Mouse (Mus musculus): ENCODE data around the gene Higd1c. TPM values are rescaled to one million over a fixed set of nuclear protein-coding genes. Genes with fewer than 3 reads are reported as not detected.
"Not testable (repeated sequence)": the region's sequence is repeated elsewhere in the genome, so short reads cannot be mapped to it uniquely, and the experiment has no call there.

The Higd1c gene
- polyA plus RNA-seq (2015; fragmentation: Nextera tagmentation; extraction: Ambion mirVana), result not detected in 2 replicates

DNA sequence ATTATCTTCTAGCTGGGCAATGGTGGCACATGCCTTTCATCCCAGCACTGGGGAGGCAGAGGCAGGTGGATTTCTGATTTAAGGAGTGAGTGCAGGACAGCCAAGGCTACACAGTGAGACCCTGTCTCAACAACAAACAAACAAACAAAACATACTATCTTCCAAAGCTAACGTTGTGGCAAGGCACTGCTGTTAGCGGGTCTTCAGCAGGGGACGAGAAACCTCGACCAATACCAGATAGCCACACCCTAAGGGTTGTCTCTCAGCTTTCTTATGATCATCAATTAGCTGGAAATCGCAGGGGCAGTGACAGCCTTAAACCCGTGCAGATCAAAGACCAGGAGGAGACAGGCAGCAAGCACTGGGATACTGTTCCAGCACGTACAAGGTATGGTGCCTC is at the start of gene Higd1c:
Gene Higd1c (plus strand): TSS at position 301 of the 400 bp plus-strand sequence.
- no peaks in the 10 kb centered on the region for H3K36me3 ChIP-seq
- H3K27me3 ChIP-seq, result no peaks in the 10 kb centered on the region
- no peak within 1 kb of the TSS for H3K4me3 ChIP-seq
- H3K4me1 ChIP-seq (replicated peaks), result no peaks in the 10 kb centered on the region
- ATAC-seq (replicated peaks; ENCODE audit: insufficient number of reproducible peaks, insufficient read depth, low FRiP score, low read depth), result no peak
- no peak within 1 kb of the TSS for H3K4me2 ChIP-seq
- WGBS, result 63% methylated on average over 7 of the region's 7 CpGs
- no peak within 1 kb of the TSS for H3K9ac ChIP-seq
- no peak within 1 kb of the TSS for H3K27ac ChIP-seq
- H3K9me3 ChIP-seq (replicated peaks), result no peaks in the 10 kb centered on the region

DNA sequence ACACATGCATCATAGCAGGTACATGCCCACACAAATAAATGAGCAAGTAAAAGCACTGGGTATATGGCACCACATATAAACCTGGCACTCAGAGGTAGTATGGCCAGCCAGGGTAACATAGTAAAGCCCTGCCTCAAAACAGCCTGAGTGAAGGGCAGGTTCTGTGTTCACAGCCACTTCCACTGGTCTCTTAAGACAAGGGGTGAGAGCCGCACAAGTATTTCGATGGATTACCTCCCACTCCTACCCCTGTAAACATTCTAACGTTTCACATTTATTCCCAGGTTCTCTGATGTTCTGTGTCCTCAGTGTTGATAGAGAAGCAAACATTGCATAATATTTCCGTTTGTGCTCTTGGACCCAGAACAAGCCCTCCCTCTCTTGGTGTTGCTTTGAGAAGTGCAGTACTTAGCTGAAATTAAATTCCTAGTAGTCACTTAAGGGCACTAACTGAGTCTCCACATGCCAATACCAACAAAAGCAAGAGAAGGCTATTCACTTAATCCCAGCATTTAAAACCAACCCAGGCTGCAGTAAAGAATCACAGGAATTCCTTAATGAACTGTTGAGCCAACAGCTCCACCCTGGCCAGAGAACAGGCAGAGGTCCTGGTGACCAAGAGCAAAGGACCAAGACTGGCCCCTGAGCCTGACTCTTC is 46.2 kb upstream of the Higd1c start:
- not testable (repeated sequence) for H3K9me3 ChIP-seq (replicated peaks); H3K27ac ChIP-seq; H3K4me2 ChIP-seq; H3K4me1 ChIP-seq (replicated peaks); ATAC-seq (replicated peaks; ENCODE audit: insufficient number of reproducible peaks, insufficient read depth, low FRiP score, low read depth); H3K4me3 ChIP-seq; H3K36me3 ChIP-seq; H3K9ac ChIP-seq; H3K27me3 ChIP-seq
- WGBS, result 65% methylated on average over 4 of the region's 4 CpGs

DNA sequence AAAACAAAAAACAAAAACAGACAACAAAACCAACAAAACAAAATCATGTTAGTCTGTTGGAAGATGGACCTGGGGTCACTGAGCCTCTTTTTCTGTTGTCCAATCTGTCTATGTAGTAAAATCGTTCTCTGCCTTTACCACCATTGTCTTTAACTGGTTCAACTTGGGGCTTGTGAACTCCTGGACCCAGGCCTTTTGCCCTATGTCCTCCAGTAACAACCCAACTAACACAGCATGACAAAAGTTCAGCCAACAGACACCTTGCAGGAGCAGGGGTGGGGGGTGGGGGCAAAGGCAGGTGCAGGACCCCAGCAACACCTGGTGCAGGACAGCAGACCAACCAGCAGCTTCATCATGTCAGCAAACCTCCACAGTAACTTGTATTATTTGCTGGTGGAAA is 44.5 kb upstream of the Higd1c start:
- WGBS, result 87% methylated on average over 1 of the region's 1 CpGs
- H3K4me3 ChIP-seq, result no peak overlapping the region
- ATAC-seq (replicated peaks; ENCODE audit: insufficient number of reproducible peaks, insufficient read depth, low FRiP score, low read depth), result no peak
- H3K4me1 ChIP-seq (replicated peaks), result peaks cover 3% of the 10 kb centered on the region; the same call in 1 of the 2 replicates
- no peak overlapping the region for H3K27ac ChIP-seq
- H3K27me3 ChIP-seq, result no peaks in the 10 kb centered on the region
- no peak overlapping the region for H3K9ac ChIP-seq
- no peaks in the 10 kb centered on the region for H3K9me3 ChIP-seq (replicated peaks)
- no peaks in the 10 kb centered on the region for H3K36me3 ChIP-seq
- no peak overlapping the region for H3K4me2 ChIP-seq

DNA sequence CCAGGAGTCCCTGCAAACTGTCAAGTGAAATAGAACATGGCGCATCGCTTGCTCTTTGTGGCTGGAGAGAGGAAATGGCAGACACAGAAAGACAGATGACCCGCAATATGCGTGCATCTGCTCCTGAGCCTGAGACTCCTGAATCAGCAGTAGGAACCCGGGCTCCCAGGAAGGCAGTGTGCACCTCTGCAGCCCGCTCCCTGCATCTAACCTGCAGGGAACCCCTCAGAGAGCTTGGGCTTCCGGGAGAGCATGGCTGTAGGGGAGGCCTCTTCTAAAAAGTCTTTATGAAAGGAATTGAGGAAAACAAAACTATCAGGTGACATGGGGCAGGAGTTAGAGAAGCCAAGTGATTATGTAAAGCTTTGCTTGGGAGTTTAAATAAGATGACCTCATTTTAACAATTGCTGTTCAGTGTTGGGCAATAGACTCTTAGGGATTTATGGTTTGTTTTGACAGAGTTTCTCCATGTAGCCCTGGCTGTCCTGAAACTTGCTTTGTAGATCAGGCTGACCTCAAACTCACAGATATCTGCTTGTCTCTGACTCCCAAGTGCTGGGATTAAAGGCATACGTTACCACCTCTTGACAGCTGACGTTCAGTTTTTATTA is 43.9 kb upstream of the Higd1c start:
- H3K4me2 ChIP-seq, result no peak overlapping the region
- peaks cover 3% of the 10 kb centered on the region; the same call in 1 of the 2 replicates for H3K4me1 ChIP-seq (replicated peaks)
- H3K27ac ChIP-seq, result no peak overlapping the region
- H3K27me3 ChIP-seq, result no peaks in the 10 kb centered on the region
- no peak for ATAC-seq (replicated peaks; ENCODE audit: insufficient number of reproducible peaks, insufficient read depth, low FRiP score, low read depth)
- no peaks in the 10 kb centered on the region for H3K36me3 ChIP-seq
- H3K4me3 ChIP-seq, result no peak overlapping the region
- H3K9ac ChIP-seq, result no peak overlapping the region
- H3K9me3 ChIP-seq (replicated peaks), result no peaks in the 10 kb centered on the region
- WGBS, result 61% methylated on average over 9 of the region's 9 CpGs

DNA sequence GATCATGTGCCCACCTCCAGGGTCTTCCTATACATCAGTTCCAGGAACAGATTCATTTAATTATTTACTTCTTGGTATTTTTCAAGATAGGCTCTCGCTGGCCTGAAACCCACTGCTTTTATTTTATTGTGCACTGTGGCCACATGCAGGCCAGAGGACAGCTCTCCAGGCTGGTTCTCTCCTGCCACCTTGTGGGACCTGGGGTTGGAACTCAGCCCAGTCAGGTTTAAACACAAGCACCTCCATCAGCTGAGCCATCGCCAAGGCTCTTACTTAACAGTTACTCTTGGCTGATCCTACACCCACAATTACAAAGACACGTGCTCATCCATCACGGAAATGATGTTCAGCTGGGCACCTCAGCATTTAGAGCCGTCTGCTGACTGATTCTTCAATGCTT is 43.2 kb upstream of the Higd1c start:
- H3K27ac ChIP-seq, result no peak overlapping the region
- H3K9ac ChIP-seq, result no peak overlapping the region
- peaks cover 3% of the 10 kb centered on the region; the same call in 1 of the 2 replicates for H3K4me1 ChIP-seq (replicated peaks)
- ATAC-seq (replicated peaks; ENCODE audit: insufficient number of reproducible peaks, insufficient read depth, low FRiP score, low read depth), result no peak
- no peak overlapping the region for H3K4me2 ChIP-seq
- no peaks in the 10 kb centered on the region for H3K36me3 ChIP-seq
- 37% methylated on average over 5 of the region's 5 CpGs for WGBS
- no peaks in the 10 kb centered on the region for H3K9me3 ChIP-seq (replicated peaks)
- H3K4me3 ChIP-seq, result no peak overlapping the region
- H3K27me3 ChIP-seq, result no peaks in the 10 kb centered on the region

DNA sequence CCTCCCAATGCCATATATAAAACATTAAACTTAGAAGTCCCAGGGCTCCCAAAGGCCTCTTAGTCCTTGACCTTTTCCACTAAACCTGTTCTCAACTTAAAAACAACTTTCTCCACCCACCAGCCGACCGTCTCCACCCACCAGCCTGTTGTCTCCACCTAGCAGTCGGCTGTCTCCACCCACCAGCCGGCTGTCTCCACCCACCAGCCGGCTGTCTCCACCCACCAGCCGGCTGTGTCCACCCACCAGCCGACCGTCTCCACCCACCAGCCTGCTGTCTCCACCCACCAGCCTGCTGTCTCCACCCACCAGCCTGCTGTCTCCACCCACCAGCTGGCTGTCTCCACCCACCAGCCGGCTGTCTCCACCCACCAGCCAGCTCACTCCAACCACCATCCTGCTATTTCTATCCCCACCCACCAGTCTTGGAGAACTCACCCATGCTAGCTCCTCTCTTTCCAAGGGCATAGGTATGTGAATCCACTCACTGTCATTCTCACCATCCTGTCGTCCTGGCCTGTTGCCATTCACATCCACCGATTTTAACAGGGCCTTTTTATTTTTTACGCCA is 40.2 kb upstream of the Higd1c start:
- peaks cover 3% of the 10 kb centered on the region; the same call in 1 of the 2 replicates for H3K4me1 ChIP-seq (replicated peaks)
- no peaks in the 10 kb centered on the region for H3K9me3 ChIP-seq (replicated peaks)
- H3K27ac ChIP-seq, result no peak overlapping the region
- no peak overlapping the region for H3K4me2 ChIP-seq
- H3K36me3 ChIP-seq, result no peaks in the 10 kb centered on the region
- no peaks in the 10 kb centered on the region for H3K27me3 ChIP-seq
- H3K9ac ChIP-seq, result no peak overlapping the region
- H3K4me3 ChIP-seq, result no peak overlapping the region
- no peak for ATAC-seq (replicated peaks; ENCODE audit: insufficient number of reproducible peaks, insufficient read depth, low FRiP score, low read depth)
- 67% methylated on average over 12 of the region's 12 CpGs for WGBS

DNA sequence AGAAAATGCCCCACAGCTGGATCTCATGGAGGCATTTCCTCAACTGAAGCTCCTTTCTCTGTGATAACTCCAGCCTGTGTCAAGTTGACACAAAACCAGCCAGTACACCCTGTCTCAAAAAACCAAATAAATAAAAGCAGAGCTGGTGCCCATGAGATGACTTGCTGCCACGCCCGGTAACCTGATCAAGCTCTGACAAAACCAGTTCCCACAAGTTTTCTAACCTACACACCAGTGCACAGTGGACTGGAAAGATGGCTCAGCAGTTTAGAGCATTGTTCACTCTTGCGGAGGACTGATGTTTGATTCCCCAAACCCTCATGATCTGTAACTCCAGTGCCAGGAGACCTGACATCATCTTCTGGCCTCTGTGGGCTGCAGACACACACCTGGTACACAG is 39.1 kb upstream of the Higd1c start:
- 82% methylated on average over 3 of the region's 3 CpGs for WGBS
- no peak overlapping the region for H3K9ac ChIP-seq
- H3K9me3 ChIP-seq (replicated peaks), result no peaks in the 10 kb centered on the region
- no peak for ATAC-seq (replicated peaks; ENCODE audit: insufficient number of reproducible peaks, insufficient read depth, low FRiP score, low read depth)
- no peak overlapping the region for H3K4me2 ChIP-seq
- no peak overlapping the region for H3K4me3 ChIP-seq
- no peaks in the 10 kb centered on the region for H3K27me3 ChIP-seq
- H3K4me1 ChIP-seq (replicated peaks), result peaks cover 2% of the 10 kb centered on the region; the same call in 1 of the 2 replicates
- no peaks in the 10 kb centered on the region for H3K36me3 ChIP-seq
- no peak overlapping the region for H3K27ac ChIP-seq

DNA sequence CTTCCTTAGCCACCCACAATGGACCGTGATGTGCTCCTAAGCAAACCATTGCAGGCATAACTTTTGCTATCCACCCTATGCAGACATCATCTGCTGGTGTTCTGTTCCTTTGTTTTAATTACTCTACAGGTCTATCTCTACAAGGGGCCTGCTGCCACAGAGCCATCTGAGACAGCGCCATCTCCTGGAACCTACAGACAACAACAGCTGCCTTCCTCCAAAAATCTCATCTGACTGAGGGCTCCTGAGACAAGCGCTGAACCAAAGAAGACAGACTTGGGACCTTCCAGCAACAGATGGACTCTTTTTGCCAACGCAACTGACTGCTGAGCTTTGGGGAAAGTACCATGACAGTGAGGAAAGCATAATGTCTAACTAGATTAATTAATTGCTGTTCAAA is 36.3 kb upstream of the Higd1c start:
- not testable (repeated sequence) for ATAC-seq (replicated peaks; ENCODE audit: insufficient number of reproducible peaks, insufficient read depth, low FRiP score, low read depth); H3K27ac ChIP-seq; H3K4me3 ChIP-seq; H3K36me3 ChIP-seq; H3K9ac ChIP-seq; H3K9me3 ChIP-seq (replicated peaks); H3K4me2 ChIP-seq; H3K4me1 ChIP-seq (replicated peaks); H3K27me3 ChIP-seq
- WGBS, result 67% methylated on average over 4 of the region's 4 CpGs

DNA sequence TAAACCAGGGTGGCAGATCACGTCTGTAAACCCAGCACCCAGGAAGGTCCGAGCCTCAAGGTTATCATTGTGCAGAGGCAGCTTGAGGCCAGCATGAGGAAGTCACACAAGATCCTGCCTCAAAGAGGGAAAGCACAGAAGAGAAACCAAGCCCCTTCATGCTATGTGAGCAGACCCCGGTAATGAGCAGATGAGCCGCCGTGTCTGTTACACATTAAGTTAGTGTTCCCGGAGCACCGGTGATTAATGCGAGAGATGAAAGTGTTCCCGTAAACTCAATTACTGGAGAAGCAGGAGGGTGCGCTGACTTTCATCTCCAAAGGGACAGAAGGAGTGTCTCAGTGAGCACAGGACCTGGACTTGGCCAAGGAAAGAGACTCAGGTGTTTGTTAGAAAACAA is 35.0 kb upstream of the Higd1c start:
- H3K4me2 ChIP-seq; H3K4me1 ChIP-seq (replicated peaks); H3K4me3 ChIP-seq; ATAC-seq (replicated peaks; ENCODE audit: insufficient number of reproducible peaks, insufficient read depth, low FRiP score, low read depth); H3K36me3 ChIP-seq; H3K9me3 ChIP-seq (replicated peaks); H3K27ac ChIP-seq; H3K27me3 ChIP-seq; H3K9ac ChIP-seq: not testable (repeated sequence)
- WGBS, result 79% methylated on average over 10 of the region's 10 CpGs

DNA sequence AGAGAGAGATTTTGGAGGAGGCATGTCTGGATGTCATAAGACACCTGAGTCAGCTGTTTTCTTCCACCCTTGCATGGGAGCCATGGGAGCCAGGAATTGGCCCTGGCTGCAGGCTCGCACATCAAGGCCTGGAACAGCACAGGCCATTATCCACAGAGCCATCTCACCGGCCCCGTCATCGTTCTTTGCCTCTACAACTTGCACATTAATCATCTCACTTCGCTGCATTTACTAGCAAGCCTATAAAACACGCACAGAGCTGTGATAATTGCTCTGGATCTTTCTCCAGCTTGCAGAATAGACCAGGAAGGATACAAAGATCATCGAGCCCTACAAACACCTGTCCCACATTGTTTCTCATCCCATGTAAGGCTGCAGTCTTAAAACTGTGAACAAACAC is 33.6 kb upstream of the Higd1c start:
- Histone ChIP-seq H3K36me3 (no peaks in the 10 kb centered on the region), H3K4me1 (replicated peaks) (no peaks in the 10 kb centered on the region), H3K27ac (no peak overlapping the region), H3K27me3 (no peaks in the 10 kb centered on the region), H3K9me3 (replicated peaks) (no peaks in the 10 kb centered on the region), H3K9ac (no peak overlapping the region), H3K4me2 (no peak overlapping the region), H3K4me3 (no peak overlapping the region)
- WGBS, result 88% methylated on average over 7 of the region's 7 CpGs
- ATAC-seq (replicated peaks; ENCODE audit: insufficient number of reproducible peaks, insufficient read depth, low FRiP score, low read depth), result no peak

DNA sequence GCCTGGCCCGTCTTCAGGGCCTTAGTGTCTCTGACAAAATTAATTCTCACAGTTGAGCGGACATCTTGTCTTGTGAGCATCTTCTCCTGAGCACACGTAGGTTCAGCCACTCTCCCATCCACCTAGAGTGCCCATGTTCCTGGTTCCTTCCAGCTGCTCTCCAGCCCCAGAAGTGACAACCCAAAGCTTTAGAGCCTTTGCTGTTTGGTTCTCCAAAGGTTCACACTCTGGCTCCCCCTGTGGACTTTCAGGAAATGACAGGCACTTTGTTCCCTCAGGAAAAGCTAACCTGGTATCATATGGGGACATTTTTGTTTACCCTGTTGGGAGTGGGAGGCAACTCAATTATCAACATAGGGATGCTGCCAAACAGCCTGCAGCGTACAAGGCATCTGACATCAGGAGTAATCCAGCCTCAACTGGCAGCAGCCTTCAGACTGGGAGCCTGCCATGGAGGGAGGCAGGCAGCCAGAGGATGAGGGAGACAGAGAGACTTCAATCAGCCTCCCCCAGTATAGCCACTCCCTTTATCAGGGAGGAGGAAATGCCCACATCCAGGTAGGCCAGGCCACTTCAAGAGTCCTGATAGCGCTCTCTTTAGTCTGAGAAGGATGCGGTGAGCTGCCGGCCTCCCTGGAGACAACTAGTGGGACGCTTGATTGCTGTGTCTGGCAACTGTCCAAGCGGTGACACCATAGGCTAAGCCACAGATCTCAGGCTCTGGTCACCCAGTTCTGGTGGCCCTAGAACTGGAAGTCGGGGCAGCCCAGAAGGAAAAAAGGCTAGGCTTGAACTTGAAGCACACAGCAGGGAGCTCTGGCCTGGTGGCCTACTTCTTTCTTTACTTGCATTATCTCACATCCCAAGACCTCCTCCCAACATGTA is 32.0 kb upstream of the Higd1c start:
- not testable (repeated sequence) for H3K9ac ChIP-seq; H3K9me3 ChIP-seq (replicated peaks); H3K27ac ChIP-seq; H3K27me3 ChIP-seq; H3K4me1 ChIP-seq (replicated peaks); H3K36me3 ChIP-seq; H3K4me2 ChIP-seq; H3K4me3 ChIP-seq
- WGBS, result 21% methylated on average over 2 of the region's 10 CpGs
- 0 out of 2 replicates have a peak, but pooled peaks have one; percentile 18 for ATAC-seq (replicated peaks; ENCODE audit: insufficient number of reproducible peaks, insufficient read depth, low FRiP score, low read depth)
